Mouse (Mus musculus) cerebellum, adult 2 months (tissue): ENCODE results near the gene Pcnx3.

Source experiments
- CTCF ChIP-seq: fragments of 200-500 bp; IDR thresholded peaks from 2 replicates; pipeline ENCODE4 v1.5.1; 2011; ENCODE audit warnings: low read depth, mild to moderate bottlenecking, control low read depth, low read length, moderate library complexity, borderline replicate concordance; ENCODE audit not compliant: insufficient read depth
- POLR2A ChIP-seq: fragments of 200-500 bp; IDR thresholded peaks from 2 replicates; pipeline ENCODE4 v1.6.1; 2011; ENCODE audit warnings: low read length, control low read depth, borderline replicate concordance; ENCODE audit not compliant: insufficient read depth

DNA sequence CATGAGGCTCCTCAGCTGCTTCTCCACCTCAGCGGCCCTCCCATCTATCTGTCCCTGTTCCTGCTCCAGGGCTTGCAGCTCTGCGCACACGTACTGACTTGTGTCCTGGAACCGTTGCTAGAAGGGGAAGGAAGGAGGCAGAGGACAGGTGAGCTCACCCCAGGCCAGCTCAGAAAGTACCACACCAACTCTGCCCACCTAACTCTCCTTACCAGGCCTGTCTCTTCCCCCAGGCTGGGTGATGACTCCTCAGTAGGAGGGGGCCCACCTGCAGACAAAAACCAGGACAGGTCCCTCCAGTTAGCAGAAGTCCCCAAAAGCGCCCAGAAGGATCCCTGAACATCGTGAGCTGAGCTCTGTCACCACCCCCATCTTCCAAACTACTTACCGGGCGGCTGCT is 21.9 kb upstream of the Pcnx3 start:
- no peak for TF ChIP-seq POLR2A
- no peak for TF ChIP-seq CTCF
